Mouse (Mus musculus) right cerebral cortex, postnatal 36 days (tissue): ENCODE measurements around the gene Frk.
"Not testable (repeated sequence)": the region's sequence is repeated elsewhere in the genome, so short reads cannot be mapped to it uniquely, and the experiment has no call there.

Experiments
- DNase-seq, 2 experiments: peaks; one replicate each; pipeline ENCODE4 v3.0.0; 2022; ENCODE audit warnings: low spot score in 2 of 2, mixed read lengths in 1 of 2

The Frk gene

DNA sequence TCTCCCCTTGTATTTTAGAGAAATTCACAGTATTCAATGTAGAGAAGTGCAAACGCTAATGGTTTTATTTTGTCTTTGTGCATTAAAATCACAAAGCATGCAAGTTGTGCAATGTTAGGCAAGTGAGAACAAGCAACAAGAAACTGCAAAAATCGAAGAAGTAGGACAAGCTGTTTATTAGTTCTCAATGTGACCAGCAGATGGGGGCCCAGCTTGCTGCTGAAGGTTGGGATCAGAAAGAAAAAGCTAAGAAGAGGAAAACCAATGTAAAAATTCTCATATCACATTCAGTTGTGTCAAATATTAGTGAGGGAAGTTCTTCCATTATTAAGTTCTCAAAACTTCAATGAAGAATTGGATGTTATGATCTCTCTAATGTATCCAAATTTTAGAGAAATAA is 134.0 kb downstream of the Frk start:
- no peak for DNase-seq

DNA sequence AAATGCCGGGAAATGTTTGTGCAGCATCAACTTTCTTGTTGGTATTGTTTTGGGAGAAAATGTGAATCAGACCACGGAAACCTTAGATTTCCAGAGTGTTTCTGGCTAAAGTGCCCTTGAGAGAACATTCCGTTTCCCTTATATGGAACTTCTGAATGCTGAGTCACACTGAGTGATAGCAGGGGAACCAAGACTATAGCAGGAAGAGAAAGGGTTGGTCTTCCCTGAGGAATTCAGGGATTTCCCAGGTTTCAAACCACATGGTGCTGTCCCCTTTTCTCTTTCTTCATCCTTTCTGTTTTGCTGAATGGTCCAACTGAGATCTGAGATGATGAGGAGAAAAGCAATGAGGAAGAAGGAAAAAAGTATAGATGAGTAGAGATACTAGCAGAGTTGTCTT is 135.3 kb downstream of the Frk start:
- no peak for DNase-seq

DNA sequence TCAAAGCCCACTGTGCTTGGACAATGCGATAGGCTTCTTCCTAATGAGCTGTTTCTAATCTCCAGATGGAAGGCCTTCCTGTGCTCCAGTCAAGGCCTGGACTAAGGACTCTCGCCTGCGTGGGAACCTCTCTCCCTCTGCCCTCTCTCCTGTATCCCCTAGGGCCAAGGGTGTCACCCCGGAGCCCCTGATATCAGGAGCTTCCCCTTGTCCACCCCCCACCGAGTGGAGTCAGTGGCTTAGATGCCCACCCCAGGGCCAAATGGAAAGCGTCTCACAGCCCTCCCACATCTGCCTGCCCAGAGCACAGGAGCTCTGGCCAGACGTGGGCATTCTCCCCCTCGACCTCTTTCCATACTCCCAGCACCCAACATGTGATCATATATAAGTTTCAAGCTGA is 137.3 kb downstream of the Frk start:
- not testable (repeated sequence) for DNase-seq

DNA sequence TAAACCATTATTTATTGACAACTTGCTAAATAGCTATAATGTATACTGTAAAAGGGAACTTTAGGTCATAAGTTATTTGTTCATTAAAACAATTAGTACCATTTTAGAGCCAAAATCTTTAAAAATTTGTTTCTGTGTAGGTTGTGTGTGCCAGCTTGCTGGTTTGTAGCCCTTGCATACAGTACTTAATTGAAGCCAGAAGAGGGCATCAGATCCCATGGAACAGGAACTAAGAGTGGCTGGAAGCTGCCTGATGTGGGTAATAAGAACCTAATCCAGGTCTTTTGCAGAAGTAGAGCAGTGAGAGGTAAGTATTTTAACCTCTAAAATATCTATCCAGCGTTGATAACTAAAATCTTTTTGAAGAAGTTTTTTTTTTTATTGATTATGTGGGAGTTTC is 155.0 kb downstream of the Frk start:
- no peak for DNase-seq
